Mouse (Mus musculus): ENCODE results near the gene Ptgr1.

The Ptgr1 gene

DNA sequence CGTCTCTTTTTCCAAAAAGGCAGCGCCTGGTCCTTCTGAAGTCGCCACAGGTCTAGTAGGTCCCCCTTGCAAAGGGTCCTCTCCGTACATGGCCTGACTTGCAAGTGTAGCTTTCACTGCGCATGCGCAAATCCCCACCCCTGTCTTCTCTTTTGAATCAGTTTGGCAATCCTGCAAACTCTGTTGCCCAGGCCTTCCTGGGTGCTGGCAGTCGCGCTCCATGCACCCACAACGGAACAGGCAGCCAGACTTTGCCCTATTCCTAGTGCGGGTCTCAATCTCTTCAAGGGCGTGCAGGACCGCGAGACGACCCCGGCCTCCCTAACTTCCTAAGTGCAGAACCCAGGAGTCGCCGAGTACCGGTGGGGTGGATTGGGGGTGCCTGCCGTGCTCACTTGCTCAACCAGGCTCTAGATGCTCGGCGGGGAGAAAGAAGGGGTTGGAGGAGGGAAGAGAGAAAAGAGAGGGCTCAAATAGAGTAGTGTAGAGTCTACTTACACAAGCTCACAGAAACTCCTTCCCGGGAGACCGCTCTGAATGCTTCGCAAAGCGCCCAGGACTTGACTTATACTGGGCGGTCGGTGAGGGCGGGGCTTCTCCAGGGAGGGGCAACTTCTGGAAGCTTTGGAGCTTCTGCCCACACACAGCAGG lies at the start of gene Ptgr1:
Gene Ptgr1 (minus strand): TSS at position 580 of the 651 bp plus-strand sequence.
- DNase-seq (ENCODE audit: extremely low read depth, insufficient read length, low spot score), result peak; percentile 89

GRCm38 (mm10) chr4:59035786-59036350 lies 48.9 kb upstream of the Ptgr1 start:
- DNase-seq (ENCODE audit: extremely low read depth, insufficient read length, low spot score), result peak; percentile 34

DNA sequence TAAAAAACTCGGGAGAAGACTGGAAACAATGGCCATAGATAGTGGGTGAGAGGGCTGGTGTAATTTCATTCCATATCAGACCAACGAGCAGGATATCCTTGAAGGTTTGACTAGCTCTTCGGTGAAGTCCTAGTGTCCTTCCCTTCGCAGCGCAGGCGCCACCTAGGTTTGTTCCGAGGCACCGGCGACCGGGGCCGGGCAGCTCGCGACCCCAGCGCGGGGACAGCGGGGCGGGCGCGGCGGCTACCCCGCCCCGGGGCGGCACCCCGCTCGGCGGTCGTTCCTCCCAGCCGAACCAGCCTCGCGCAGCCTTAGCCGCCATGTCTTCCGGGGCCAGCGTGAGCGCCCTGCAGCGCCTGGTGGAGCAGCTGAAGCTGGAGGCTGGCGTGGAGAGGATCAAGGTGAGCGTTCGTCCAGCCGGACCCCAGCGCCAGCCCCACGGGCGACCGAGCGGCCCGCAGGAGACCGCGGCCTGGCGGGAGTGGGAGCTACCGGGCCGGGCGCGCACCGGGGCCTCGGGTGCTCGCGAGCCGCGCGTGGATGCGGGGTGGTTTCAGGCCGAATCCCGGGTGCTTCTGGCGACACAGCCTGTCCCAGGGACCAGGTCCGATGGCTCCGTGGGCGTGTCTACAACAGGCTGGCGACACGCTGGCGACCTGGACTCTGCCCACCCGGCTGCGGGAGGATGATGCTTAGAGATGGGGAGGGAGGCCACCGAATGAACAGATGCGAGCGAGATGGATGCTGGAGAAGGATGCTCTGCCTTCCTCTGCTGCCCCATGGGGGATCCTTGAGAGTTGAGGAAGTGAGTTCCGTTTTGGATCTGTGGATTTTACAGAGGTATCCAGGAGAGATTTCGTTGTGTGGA lies 48.2 kb upstream of the Ptgr1 start, which contains the start of gene Gng10:
Gene Gng10 (plus strand): TSS at position 171 of the 868 bp plus-strand sequence.
- peak; percentile 85 for DNase-seq (ENCODE audit: extremely low read depth, insufficient read length, low spot score)

- DNase-seq (ENCODE audit: extremely low read depth, insufficient read length, low spot score), result peak; percentile 39
Observed at GRCm38 (mm10) chr4:59034325-59034917, 47.5 kb upstream of the Ptgr1 start.

- no peak for DNase-seq (ENCODE audit: extremely low read depth, insufficient read length, low spot score)
Observed at GRCm38 (mm10) chr4:59016922-59017321, 30.0 kb upstream of the Ptgr1 start.

DNA sequence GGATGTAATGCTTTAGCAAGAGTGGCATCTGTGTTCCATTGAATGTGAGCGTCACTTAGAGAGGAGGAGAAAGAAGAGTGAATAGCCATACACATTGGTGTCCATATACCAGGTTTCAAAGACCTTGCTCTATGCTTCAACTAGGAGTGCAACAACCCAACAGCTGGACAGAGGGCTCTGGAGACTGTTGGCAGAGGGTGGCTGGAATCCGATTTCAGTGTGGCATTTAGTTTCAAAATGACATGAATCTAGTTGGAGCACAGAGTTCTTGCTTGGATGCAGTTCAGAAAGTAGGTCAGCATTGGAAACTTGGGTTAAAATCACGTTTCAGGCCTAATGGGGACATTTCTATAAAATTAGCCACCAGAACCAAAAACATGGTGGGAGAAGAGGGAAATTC lies 28.3 kb upstream of the Ptgr1 start:
- DNase-seq (ENCODE audit: extremely low read depth, insufficient read length, low spot score), result no peak

DNA sequence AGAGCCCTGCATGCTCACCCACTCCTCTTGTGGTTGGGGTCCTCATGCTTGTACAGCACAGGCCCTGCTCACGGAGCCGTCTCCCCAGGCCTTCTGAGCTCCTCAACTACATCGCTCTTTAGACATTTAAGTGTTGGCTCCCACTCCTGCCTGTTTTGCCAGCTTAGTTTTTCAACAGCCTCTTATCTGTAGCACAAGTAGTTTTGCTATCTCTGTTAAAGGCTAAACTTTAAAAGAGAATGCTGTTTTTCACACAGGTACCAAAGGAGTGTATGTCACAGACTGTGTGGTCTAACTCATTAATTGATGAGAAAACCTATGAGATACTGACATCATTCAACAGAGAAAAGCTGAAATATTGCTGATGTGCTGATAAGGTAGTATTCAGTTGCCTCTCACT lies 24.5 kb upstream of the Ptgr1 start:
- no peak for DNase-seq (ENCODE audit: extremely low read depth, insufficient read length, low spot score)

DNA sequence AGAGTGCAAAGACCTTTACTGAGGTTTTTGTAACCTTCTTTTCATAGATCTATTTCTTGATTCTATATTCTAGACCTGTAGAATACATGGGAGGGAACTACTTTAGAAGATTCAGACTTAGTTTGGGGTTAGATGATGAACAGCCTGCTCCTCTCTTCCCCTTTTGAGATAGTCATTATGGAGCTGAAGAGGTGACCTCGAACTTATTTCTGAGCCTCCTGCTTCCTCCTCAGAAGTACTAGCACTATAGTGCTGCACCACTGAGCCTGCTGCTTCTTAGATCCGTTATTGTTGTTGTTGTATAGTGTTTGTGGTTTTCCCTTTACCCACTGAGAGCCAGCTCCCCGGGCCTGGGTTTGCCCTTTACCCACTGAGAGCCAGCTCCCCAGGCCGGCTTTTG lies 22.8 kb upstream of the Ptgr1 start:
- DNase-seq (ENCODE audit: extremely low read depth, insufficient read length, low spot score), result no peak

DNA sequence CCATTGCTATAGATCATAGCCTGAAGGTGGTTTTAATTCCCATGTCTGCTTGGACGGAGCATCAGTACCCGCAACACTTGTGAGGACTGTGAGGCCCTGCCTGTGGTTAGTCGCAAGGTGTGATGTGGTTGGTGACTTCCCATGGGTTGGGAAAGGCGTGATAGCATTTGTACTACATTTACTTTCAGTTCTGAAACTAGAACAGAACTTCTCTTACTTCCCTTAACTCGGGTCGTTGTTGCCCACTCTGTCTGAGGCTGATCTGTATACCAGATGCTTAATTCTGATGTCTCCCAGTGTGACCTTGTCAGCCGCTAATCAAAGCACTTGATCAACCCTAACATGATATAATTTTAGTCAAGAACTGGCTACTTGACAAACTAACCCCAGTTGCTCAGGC lies 22.3 kb upstream of the Ptgr1 start:
- DNase-seq (ENCODE audit: extremely low read depth, insufficient read length, low spot score), result no peak

GRCm38 (mm10) chr4:59007974-59008373 lies 21.1 kb upstream of the Ptgr1 start:
- DNase-seq (ENCODE audit: extremely low read depth, insufficient read length, low spot score), result no peak

DNA sequence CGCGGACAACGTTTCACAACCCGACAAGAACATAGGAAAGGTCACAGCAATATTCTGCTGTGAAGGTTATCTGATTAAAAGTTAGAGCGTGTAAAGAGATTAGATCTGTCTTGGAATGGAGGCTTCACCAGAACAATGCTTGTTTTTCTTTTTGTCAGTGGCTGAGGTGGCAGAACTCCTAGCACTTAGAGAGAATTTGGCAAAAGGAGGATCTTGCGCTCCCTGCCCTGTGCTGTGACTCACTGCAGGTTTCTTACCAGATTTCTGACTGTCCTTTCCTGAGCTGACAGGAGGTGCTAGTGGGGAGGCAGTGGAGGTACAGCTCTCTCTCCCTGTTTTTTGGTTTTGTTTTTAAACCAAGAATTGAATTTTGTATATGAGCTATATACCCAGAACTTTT lies 20.1 kb upstream of the Ptgr1 start:
- peak; percentile 45 for DNase-seq (ENCODE audit: extremely low read depth, insufficient read length, low spot score)

DNA sequence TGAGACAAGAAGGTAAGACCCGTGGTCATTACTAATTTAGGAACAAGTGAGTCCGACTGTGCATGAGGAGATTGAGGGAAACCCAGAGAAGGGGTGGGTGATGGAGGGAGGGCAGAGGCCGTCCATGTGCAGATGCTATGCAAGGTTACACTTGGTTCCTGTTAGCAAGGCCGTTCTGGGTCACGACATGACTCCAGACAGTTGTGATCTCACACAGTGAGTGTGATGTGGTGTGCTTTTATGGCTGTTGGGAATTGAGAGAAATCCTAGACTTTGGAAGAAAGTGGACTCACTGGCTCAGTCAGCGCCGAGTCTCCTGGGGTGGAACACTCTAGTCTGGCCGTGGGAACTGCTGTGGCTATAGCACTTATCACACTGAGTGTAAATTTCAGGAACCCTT lies 19.3 kb upstream of the Ptgr1 start:
- no peak for DNase-seq (ENCODE audit: extremely low read depth, insufficient read length, low spot score)

- DNase-seq (ENCODE audit: extremely low read depth, insufficient read length, low spot score), result no peak
Observed at GRCm38 (mm10) chr4:59003806-59004200, 16.9 kb upstream of the Ptgr1 start.

GRCm38 (mm10) chr4:59002948-59003805 lies 16.3 kb upstream of the Ptgr1 start, which contains the start of gene Gm20503:
Gene Gm20503 (plus strand): TSS chr4:59003210.
- DNase-seq (ENCODE audit: extremely low read depth, insufficient read length, low spot score), result peak; percentile 90

GRCm38 (mm10) chr4:59000614-59001013 lies 13.7 kb upstream of the Ptgr1 start:
- DNase-seq (ENCODE audit: extremely low read depth, insufficient read length, low spot score), result peak; percentile 43

DNA sequence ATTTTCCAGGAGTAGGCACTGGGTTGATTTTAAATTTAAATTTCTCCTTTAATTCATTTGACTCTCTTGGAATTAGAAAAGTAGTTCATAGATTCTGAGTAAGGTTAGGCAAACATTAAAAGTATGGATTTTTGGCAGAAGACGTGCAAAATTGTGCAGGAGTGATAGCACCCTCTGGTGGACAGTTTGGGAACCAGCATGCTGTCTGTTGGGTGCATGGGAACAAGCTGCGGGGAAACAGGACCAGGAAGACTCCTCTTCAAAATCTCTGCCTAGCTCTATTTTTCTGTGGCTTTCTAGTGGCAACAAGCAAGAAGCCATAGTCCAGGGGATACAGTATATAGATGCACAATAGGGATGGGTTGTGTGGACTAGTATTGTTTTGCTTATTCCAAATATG lies 12.8 kb upstream of the Ptgr1 start:
- DNase-seq (ENCODE audit: extremely low read depth, insufficient read length, low spot score), result peak; percentile 39

GRCm38 (mm10) chr4:58998688-58999087 lies 11.8 kb upstream of the Ptgr1 start:
- DNase-seq (ENCODE audit: extremely low read depth, insufficient read length, low spot score), result no peak

GRCm38 (mm10) chr4:58997081-58997480 lies 10.2 kb upstream of the Ptgr1 start:
- no peak for DNase-seq (ENCODE audit: extremely low read depth, insufficient read length, low spot score)

GRCm38 (mm10) chr4:58995251-58995693 lies 8.4 kb upstream of the Ptgr1 start:
- DNase-seq (ENCODE audit: extremely low read depth, insufficient read length, low spot score), result no peak

DNA sequence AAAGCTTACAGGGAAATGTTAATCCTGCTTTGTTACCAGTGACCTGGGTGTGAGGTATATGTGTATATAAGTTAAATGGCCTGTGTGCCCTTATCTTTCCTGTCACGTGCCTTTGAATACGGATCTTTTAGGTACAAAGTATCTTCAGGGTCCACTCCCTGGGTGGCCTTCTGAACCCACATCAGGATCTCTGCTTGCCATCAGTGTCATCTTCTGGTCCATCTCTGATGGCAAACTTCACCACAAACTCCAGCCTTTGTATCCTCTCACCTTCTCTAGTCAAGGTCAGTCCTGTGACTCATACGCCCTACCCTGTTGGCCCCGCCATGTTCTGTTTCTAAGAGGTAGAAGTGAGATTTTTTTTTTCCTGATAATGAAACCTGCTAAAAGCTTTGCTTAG lies 7.8 kb upstream of the Ptgr1 start, which contains the start of gene Dnajc25:
Gene Dnajc25 (plus strand): TSS at position 301 of the 400 bp plus-strand sequence.
- DNase-seq (ENCODE audit: extremely low read depth, insufficient read length, low spot score), result no peak

Measured in 3134 (cell line).